Mouse (Mus musculus) mouse embryonic stem cell (cell line): Measurements from ENCODE around the gene Dhx30.
"Not testable (repeated sequence)": the region's sequence is repeated elsewhere in the genome, so short reads cannot be mapped to it uniquely, and the experiment has no call there.

Source experiments
- in situ Hi-C, 2 experiments: fragments of 300-500 bp; cut with MboI; formaldehyde crosslinking; loops; 1 replicate in 1 of 2; 3 replicates in 1 of 2; pipeline ENCODE4 v1.14.3; 2019 to 2020; ENCODE audit warnings: low sequenced_read_pairs in 2 of 2, low pct_unique_long_range_greater_than_20kb in 1 of 2, mixed read lengths in 1 of 2; ENCODE audit not compliant: unreplicated experiment in 1 of 2

Gene Dhx30

DNA sequence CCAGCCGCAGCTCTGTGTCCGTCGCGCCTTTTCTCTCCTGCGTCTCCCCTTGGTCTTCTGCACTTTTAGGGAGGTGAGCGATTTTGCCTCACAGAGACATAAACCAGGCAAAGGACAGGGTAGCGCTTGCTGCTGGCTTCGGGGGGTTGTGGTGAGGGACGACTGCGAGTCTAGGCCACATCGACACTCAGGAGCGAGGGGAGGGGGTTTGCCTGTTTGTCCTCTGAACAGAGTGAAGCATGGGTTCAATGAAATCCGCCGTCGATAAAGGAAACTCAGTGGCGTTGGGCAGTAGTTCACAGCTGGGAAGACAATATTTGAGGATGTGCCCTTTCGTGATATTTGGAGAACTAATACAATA lies at the start of gene Dhx30:
Gene Dhx30, minus strand, starts transcription at position 52 of the 361 bp plus-strand sequence.
- in situ Hi-C loops = no loop called here

DNA sequence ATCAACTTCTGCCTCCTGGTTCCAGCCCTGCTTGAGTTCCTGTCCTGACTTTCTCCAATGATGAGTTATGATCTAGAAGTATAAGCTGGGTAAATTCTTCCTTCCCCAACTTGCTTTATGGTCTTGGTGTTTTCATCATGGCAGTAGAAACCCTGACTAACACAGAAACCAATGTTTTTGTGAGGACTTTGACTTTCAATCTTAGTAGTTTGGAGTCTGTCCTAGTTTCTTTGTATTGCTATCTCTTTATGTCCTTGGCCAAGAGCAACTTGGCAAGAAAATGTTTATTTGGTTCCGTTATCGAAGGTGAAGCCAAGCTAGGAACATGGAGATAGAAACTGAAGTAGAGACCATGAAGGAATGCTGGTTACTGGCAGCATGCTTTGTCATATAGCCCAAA lies 45.4 kb upstream of the Dhx30 start:
- in situ Hi-C loops = no loop called here

DNA sequence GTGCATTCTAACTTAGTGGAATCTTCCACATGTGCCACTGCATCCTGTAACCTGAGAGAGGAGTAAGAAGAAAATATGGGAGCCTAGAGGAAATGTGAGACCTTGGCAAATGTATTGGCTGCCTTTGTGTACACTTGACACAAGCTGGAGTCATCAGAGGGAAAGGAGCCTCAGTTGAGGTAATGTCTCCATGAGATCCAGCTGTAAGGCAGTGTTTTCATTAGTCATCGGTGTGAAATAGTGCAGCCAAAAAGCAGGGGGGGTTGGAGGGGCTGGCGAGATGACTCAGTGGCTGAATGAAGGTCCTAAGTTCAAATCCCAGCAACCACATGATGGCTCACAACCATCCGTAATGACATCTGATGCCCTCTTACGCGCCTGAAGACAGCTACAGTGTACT lies 44.8 kb upstream of the Dhx30 start:
- in situ Hi-C loops = no loop called here

DNA sequence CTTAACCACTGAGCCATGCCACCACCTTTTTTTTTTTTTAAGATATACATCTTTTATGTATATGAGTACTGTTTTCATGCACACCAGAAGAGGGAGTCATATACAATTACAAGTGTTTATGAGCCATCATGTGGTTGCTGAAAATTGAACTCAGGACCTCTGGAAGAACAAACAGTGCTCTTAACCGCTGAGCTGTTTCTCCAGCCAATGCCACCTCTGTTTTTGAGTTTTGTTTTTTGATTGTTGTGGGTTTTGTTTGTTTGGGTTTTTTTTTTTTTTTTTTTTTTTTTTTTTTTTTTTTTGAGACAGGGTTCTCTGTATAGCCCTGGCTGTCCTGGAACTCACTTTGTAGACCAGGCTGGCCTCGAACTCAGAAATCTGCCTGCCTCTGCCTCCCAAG lies 42.9 kb upstream of the Dhx30 start:
- in situ Hi-C loops = not testable (repeated sequence)

DNA sequence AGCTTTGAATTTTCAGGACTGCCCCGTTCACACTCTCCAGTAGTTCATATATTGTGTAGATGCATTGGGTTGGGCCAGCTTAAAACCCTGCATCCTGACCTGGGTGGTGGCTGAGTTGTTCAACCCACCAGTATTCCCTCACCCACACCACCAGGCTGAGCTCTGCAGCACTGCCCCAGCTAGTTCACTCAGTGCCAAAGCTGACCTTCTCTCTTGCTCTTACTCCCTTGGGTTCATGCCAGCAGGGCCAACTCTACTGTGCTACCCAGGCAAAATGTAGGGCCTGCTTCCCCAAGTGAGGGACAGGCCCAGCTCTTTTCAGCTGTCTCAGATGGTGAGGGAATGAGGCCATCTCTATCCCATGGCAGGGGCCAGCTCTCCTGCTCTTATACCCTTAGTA lies 41.4 kb upstream of the Dhx30 start:
- in situ Hi-C loops = no loop called here

DNA sequence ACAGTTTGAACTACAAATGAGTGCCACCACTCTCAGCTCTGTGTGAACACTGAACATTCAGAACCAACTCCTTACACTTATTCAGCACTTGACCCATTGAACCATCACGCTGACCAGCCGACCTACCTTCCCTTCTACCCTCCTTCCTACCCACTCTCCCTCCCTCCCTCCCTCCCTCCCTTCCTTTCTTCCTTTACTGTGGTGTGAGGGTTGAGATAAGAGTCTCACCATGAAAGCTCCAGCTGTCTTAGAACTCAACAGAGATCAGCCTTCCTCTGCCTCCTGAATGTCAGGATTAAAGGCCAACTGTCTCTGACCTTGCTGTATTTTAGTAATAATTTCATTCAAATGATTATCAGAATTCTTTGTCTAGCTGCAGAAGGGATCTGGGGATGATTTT lies 31.0 kb upstream of the Dhx30 start:
- in situ Hi-C loops = no loop called here

DNA sequence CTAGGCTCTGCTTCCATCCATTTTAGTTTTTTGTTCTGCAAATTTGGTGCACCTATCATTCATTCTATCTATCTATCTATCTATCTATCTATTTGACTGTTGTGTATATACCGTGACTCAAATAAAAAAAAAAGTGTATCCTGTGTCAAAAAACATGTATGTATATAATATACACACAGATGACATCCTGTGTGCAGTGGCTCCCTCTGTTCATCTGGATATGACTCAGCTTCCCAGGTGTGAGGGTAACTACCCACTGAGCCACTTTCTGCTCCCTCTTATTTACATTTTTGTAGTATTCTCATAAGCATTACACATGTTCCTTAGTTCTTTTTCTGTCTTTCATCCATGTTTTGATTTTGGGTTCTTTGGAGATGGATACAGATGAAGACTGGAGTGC lies 24.5 kb upstream of the Dhx30 start:
- in situ Hi-C loops = no loop called here

DNA sequence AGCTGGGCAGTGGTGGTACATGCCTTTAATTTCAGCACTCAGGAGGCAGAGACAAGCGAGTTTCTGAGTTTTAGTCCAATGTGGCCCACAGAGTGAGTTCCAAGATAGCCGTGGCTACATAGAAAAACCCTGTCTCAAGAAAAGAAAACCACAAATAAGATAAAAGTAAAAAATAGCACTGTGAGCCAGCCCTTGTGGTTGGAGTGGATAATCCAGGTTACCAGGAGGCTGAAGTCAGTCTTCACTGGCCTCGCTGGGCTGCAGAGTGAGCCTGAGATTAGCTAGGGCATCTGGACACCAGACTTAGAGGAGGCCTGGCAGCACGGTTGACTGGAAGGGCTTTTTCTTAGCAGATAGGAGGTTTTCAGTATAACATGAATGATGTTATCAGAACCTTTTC lies 21.5 kb upstream of the Dhx30 start:
- in situ Hi-C loops = no loop called here

DNA sequence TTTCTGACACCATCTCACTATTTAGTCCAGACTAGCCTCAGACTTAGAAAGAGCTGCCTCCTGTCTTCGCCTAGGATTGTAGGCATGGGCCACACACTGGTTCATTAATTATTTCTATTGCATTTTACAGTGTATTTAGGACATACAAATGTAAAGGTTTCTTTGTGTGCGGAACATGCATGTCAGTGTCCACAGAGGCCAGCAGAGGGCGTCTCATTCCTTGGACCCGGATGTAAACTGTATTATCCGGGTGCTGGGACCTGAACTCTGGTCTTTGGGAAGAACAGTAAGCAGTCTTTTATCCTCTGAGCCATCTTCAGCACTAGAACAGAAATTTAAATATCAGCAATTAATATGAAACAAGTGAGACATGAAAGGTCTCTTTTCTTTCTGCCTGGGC lies 16.5 kb upstream of the Dhx30 start:
- in situ Hi-C loops = no loop called here

DNA sequence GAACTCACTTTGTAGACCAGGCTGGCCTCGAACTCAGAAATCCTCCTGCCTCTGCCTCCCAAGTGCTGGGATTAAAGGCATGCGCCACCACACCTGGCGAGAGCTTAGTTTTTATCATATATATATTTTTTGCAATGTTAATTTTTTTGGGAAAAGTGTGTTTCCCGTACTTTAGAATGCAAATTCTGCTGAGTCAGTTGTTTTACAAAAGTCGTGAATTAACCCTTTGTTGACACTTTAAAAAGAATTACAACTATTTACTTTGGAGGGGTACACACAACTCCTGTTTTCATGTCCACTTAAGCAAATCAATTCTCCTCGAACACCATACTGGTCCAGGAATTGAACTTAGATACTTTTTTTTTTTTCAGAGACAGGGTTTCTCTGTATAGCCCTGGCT lies 15.3 kb upstream of the Dhx30 start:
- in situ Hi-C loops = no loop called here

DNA sequence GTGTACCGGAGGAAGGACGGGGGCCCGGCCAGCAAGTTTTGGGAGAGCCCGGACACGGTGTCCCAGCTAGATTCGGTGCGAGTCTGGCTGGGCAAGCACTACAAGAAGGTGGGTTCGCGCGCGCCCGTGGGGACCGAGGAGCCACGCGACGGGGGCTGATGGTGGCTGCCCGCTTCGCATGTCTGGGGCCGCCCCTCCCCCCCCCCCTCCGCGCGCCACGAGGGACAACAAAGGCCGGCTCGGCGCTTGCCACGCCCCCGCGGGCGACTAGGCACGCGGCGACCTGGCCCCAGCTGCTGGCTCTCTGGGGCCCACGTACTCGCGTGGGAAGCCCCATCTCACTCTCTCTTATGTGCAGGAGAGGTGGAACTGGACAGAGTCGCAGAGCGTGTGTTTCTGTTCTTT lies 14.6 kb upstream of the Dhx30 start:
- in situ Hi-C loops = no loop called here

DNA sequence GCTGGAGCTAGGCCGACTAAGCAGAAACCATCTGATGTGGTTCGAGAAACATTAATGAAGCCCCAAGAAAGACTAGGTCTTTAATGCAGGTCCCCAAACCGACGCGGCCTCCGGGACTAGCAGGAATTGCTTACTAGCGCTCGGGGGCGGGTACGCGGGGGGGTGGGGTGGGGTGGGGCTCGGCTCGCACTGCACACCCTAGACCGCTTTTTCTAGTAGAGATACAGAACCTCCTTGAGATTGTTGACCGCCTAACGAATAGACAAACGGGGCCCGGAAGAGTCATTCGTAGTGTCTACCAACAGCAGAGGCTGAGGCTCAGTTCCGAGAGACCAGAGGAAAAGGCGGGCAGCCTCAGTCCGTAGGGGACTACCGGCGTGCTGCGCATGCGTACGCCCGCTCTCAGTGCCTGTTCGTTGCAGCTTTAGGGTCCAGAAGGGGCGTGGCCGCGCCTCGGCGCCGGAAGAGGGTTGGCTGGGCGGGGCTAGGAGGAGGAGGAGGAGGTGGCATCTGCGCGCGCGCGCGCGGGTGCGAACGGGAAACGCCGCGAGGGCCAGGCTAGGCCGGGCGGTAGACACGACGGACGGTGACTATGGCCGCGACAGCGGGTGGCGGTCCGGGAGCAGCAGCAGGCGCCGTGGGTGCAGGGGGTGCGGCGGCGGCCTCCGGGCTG lies 14.0 kb upstream of the Dhx30 start:
- in situ Hi-C loops = no loop called here

DNA sequence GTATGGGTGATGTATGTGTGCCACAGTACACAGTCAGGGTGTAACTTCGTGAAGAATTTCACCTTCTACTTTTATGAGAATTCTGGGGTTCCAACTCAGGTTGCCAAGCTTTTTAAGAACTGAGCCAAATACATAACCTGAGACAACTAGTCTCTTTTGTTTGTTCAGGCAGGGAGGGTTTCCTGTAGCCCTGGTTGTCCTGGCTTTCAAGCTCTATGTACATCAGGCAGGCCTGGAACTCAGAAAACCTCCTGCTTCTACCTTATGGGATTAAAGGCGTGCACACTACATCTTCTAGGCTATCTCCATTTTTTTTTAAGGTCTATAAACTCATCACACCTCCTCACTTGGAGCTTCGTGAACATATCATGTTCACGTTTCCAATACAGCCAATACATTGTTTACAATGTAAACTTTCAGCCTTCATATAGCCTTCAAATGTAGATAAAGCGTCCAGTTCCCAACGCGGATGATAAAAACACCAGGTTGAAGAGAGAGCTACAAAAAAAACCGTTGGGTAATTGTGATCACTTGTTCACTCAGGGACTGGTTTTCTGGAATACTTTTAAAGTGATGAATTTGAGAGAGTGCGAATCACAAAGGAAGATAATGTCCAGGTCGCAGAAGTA lies 13.4 kb upstream of the Dhx30 start:
- in situ Hi-C loops = no loop called here

DNA sequence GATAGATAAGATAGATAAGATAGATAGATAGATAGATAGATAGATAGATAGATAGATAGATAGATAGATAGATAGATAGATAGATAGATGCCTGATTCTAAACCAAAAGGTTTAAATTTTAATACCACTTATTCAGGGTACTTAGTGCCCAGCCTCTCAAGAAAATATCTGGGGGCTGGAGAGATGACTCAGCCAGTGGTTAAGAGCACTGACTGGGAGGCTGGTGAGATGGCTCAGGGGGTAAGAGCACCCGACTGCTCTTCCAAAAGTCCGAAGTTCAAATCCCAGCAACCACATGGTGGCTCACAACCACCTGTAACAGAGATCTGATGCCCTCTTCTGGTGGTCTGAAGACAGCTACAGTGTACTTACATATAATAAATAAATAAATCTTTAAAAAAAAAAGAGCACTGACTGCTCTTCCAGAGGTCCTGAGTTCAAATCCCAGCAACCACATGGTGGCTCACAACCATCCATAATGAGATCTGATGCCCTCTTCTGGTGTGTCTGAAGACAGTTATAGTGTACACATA lies 6.4 kb upstream of the Dhx30 start:
- in situ Hi-C loops = not testable (repeated sequence)

DNA sequence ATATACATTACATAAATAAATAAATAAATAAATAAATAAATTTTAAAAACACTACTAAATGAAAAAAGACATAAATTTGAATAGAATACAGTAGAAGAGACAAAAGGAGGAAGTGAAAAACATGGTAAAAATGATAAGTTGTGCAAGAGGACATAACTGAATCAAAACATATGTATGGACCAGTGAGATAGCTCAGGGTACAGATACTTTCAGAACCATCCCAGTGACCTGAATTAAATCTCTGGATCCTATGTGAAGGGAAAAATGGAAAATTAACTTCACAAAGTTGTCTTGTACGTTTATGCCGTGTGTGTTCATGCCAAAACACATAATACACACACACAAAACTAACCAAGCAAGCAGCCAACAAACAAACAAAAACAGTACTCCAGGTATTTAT lies 5.7 kb upstream of the Dhx30 start:
- in situ Hi-C loops = no loop called here

DNA sequence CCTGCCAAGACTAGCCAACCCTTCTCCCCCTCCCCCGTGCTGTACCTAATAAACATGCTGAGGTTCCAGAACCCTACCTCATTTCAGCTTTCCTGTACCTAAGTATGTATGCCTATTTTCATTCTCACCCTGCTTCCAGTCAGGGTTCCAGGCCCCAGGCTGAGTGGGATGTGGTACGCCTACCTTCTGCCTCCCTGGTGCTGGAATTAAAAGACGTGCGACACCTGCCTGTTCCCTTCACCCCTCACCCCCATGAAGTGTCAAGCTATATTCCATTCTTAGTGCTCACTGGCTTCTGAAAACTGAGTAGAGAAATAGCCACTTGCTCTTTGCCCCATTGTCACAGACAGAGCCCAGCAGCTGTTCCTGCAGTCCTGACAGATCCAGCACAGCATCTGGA lies 3.8 kb upstream of the Dhx30 start:
- in situ Hi-C loops = no loop called here

DNA sequence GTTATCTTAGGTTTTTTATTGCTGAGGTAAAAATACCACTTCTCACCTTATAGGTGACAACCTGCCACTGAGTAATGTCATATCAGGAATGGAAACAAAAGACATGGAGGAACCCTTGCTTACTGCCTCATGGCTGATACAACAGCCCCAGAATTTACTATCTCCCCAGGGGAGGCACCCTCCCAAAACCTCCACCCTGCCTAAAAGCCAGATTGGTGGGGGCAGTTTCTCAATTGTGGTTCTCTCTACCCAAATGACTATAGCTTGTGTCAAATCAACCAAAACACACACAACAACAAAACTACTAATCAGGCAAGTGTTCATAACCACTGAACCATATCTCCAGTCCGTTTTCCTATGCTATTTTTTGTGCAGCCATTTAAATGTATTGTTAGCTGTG lies 619 bp upstream of the Dhx30 start:
- in situ Hi-C loops = no loop called here

DNA sequence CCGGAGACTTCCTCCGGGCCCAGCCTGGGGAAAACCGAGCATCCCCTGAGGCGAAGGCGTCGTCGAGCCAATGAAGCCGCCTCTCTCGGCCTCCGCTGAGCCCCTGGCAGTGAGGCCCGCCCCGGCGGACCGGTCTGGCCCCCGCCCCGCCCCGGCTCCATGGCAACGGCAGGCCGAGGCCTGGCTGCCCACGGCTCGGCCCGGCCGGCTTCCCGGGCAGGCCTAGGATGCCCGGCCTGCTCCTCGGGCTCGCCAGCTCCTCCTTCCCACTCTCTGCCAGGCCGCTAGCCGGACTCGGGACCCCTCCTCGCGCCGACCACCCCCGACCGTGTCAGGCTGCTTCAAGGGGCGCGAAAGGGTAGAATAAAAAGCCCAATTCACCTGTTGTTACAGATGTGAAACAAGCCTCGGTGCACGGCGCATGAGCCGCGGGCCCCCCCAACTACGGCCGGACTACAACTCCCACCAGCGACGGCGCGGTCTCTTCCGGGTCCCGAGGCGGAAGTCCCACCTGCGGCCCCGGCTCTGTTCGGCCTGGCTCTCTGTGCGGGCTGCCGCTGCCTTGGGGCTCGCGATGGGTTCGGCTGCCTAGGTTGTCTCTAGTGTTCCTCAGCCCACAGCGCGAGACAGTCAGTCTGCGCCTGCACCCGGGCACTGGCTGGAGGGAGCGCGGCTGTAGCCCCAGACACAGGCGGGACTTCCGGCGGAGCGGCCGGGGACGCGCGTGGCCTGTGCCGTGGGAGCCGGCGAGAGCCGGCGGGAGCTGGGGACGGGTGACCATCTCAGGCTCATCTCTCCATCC lies 452 bp downstream of the Dhx30 start, which contains the start of gene Smarcc1:
Gene Smarcc1, plus strand, starts transcription at position 732 of the 802 bp plus-strand sequence.
- in situ Hi-C loops = no loop called here

DNA sequence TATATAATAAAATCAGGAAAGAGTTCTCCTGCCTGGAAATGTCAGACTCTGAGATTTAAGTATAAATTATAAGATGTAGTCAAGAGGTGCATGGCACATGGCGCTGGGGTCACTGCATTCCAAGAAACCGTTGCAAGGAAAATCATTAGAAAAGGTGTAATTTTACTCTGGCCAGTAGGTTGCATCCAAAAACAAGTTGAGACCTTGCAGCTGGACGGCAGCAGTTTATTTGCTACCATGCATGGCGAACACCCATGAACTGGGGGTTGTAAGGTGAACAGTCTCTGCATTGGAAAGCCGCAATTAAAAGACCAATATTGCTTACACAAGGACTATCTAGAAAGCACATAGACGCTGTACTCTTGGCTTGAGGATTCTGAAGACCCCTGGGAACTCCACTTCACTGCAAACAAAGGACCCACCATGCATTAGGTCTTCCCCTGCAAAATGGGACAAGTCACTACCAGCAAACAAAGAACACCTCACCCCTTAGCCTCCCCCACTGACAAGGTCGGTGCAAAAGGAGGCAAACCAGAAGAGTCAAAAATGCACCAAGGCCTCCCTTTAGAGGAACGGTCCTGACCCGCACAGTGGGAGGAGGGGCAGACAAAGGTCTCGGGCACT lies 1.2 kb downstream of the Dhx30 start:
- in situ Hi-C loops = no loop called here
